Mouse (Mus musculus): ENCODE results near the gene Sprtn. TPM values are rescaled to one million over a fixed set of nuclear protein-coding genes. Genes with fewer than 3 reads are reported as not detected.
A peak's percentile ranks its signal among the peaks of the same experiment; 100 is the strongest.

Gene Sprtn
- polyA plus RNA-seq, 1 experiment, result 13.3 TPM

DNA sequence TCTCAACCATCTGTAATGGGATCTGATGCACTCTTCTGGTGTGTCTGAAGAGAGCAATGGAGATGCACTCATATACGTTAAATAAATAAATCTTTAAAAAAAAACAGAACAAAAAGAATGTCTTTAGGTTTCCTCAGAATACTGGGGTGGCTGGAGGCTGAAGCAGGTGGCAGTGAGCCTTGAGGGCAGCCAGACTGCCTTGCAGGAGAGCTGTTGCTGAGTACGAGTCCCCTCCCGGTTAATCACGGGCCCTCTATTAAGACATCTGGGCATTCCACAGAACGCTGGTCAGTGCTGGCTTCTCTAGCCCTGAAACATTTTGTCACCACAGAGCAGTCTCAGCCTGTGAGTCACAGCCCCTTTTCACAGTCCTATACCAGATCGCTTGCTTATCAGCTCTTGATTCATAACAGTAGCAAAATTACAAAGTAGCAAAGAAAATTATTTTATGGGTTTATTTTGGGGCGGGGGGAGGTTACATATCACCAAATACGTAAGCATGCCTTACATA is 56.9 kb downstream of the Sprtn start:
- TF ChIP-seq POLR2AphosphoS2 (IDR thresholded peaks at IDR 0.05; ENCODE audit: insufficient read length, low read depth) (no peak), MYOG (IDR thresholded peaks at IDR 0.05; ENCODE audit: control insufficient read depth in 1 of 3, insufficient read depth in 1 of 3, insufficient read length in 2 of 3, low read depth in 2 of 3) (peak in 1 of 3 experiments; percentile 54), SRF (IDR thresholded peaks at IDR 0.05; ENCODE audit: control insufficient read depth, insufficient read length, low read depth) (no peak), MAX (IDR thresholded peaks at IDR 0.05; ENCODE audit: low read depth) (no peak), TCF3 (IDR thresholded peaks at IDR 0.05; ENCODE audit: insufficient read length, low read depth) (peak; percentile 6), E2F4 (IDR thresholded peaks at IDR 0.05; ENCODE audit: insufficient read depth) (no peak), POLR2A (IDR thresholded peaks at IDR 0.05; ENCODE audit: insufficient read length, low read depth) (no peak), TCF12 (IDR thresholded peaks at IDR 0.05; ENCODE audit: insufficient read depth, poor library complexity, severe bottlenecking) (no peak), MYOD1 (IDR thresholded peaks at IDR 0.05; ENCODE audit: control insufficient read depth in 1 of 3, insufficient read length in 2 of 3, low read depth in 2 of 3) (peak in 2 of 3 experiments; percentile 34 to 56)
- Histone ChIP-seq H3K27me3 (ENCODE audit: control insufficient read depth, insufficient read depth, insufficient read length) (no peaks in the 10 kb centered on the region), H3K36me3 (ENCODE audit: control insufficient read depth, insufficient read depth) (no peaks in the 10 kb centered on the region), H3ac (ENCODE audit: control insufficient read depth, insufficient read length) (no peak overlapping the region), H3K4me3 (no peak overlapping the region), H3K4me2 (ENCODE audit: low read depth) (peak overlapping the region; percentile 13), H3K79me2 (ENCODE audit: control insufficient read depth, insufficient read depth) (peaks cover 8% of the 10 kb centered on the region)

Other genes starting within 250 kb of the Sprtn start
- 102 TPM for gene 2310022B05Rik, start 234.5 kb upstream of the Sprtn start, polyA plus RNA-seq (2012; fragmentation: generic; extraction: Trizol)
- gene Ttc13, start 175.9 kb upstream of the Sprtn start, polyA plus RNA-seq (2012; fragmentation: generic; extraction: Trizol), result 25.6 TPM
- 10.0 TPM for gene Arv1, start 175.7 kb upstream of the Sprtn start, polyA plus RNA-seq (2012; fragmentation: generic; extraction: Trizol)
- 0.36 TPM for gene Fam89a, start 146.1 kb upstream of the Sprtn start, polyA plus RNA-seq (2012; fragmentation: generic; extraction: Trizol)
- 0.01 TPM for gene Trim67, start 104.8 kb upstream of the Sprtn start, polyA plus RNA-seq (2012; fragmentation: generic; extraction: Trizol)
- gene Gnpat, start 34.9 kb upstream of the Sprtn start, polyA plus RNA-seq (2012; fragmentation: generic; extraction: Trizol), result 95.4 TPM
- gene 2810004N23Rik, start 34.8 kb upstream of the Sprtn start, polyA plus RNA-seq (2012; fragmentation: generic; extraction: Trizol), result 27.1 TPM
- 8.8 TPM for gene Exoc8, start 181 bp upstream of the Sprtn start, polyA plus RNA-seq (2012; fragmentation: generic; extraction: Trizol)
- 35.8 TPM for gene Egln1, start 51.4 kb downstream of the Sprtn start, polyA plus RNA-seq (2012; fragmentation: generic; extraction: Trizol)
- 59.9 TPM for gene Tsnax, start 115.1 kb downstream of the Sprtn start, polyA plus RNA-seq (2012; fragmentation: generic; extraction: Trizol)
- gene Disc1, start 156.3 kb downstream of the Sprtn start, polyA plus RNA-seq (2012; fragmentation: generic; extraction: Trizol), result 0.06 TPM